Mouse (Mus musculus): ENCODE measurements around the gene Gja1.

GRCm38 (mm10) chr10:56338851-56339489 is 38.2 kb upstream of the Gja1 start:
- no peak for TF ChIP-seq POLR2A (IDR thresholded peaks at IDR 0.05; ENCODE audit: insufficient read depth, low read depth, low read length)
- TF ChIP-seq EP300 (IDR thresholded peaks at IDR 0.05; ENCODE audit: insufficient read depth, low read depth, low read length): peak; percentile 62; the same call in 1 of the 2 replicates
- TF ChIP-seq CTCF (IDR thresholded peaks at IDR 0.05): peak; percentile 99
